Mouse (Mus musculus) T-cell, adult 2 months (primary cell): ENCODE results near the gene Arsj.

ENCODE experiments used
- DNase-seq: peaks from one replicate; pipeline ENCODE4 v3.0.0; 2022; ENCODE audit warnings: low spot score

Gene Arsj

DNA sequence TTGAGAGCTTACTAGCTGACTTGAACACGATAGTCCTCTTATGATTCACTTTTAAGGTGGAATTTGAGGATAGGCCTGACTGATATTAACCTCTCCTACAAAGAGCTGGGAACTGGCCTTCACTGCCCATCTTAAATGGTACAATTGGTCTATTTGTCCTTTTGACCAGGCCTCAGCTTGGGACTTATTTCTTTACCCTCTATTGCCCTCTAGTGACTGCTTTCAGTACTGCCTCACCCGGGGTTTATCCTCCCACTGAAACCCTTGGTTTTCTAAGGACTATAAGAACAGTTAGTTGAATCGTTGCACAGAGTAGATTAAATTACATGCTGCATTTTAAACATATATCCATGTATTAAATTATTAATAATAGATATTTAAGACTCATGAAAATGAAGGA lies 39.4 kb downstream of the Arsj start:
- peak; percentile 6 for DNase-seq

DNA sequence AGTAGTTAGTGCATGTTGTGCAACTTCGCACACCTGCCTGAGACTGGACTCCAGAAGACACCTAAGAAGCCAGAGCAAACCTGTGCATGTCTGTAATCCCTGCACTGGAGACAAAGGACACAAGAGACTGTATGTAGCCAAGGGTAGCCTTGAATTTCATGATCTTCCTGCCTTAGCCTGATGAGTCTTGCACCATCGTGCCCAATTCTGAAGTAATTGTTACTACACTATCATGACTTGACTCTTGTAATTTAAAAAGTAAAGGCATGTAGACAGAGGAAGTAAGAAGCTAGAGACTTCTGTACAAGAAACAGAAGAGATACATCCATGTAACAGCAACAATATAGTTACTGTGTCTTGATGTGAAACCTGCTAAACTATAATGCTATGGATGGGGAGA lies 40.7 kb downstream of the Arsj start:
- DNase-seq = no peak

DNA sequence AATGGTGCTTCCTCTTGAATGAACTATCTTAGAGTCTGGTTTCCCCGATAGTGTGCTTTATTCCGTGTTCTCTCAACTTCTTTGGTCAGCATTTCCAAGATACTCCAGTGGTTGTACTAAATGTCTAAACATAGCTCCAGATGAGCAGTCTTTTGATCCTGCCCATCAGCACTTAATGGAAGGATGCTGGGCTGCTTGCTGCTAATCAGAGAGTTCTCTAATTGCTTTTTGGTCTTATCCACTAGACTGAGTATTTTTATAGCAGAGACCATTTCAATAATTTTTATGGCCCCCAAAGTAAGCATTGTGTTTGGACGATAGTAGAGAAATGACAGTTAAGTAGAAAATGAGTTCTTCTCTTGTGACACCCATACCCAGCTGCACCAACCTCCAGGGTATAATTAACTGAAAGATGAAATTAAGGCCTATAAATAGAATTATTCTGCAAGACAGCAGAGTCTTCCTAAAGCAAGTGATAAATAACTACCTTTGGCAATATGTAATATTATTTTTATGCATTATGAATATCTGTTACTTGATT lies 67.1 kb downstream of the Arsj start:
- DNase-seq = no peak

DNA sequence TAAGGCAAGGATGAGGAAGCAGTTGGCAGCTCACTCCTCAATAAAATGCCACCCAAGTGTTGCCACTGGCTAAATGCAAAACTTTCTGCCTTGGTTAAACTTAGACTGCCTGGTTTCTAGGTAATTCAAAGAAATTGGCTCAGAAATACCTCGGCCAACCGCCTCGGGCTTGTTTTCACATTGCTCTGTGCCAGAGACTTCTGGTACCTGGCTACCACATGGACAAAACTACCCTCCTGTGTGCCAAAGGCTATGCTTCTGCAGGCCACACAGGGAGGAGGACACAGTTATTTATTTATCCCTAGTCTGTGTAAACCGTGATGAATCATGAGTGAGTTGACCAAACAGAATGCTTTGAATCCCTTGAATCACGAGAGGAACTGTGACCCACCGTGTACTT lies 75.8 kb downstream of the Arsj start:
- DNase-seq = no peak

DNA sequence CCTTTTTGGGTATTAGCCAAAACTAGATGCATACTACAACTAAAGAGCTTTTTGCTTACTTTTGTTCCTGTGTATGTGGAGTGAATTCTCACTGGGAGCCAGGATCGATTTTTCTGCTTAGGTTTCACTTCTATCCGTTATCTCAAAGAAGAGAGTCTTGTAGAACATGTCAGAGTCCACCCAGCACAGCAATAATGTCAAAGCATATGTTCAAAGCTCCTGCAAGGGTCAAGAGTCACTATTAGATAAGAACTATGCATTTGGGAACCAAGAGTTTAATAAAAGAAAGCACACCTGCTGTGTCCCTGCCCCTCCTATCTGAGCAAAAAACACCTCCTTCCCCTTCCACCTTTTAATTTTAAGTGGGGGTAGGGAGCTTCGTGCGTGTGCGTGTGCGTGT lies 85.6 kb downstream of the Arsj start:
- DNase-seq = no peak

DNA sequence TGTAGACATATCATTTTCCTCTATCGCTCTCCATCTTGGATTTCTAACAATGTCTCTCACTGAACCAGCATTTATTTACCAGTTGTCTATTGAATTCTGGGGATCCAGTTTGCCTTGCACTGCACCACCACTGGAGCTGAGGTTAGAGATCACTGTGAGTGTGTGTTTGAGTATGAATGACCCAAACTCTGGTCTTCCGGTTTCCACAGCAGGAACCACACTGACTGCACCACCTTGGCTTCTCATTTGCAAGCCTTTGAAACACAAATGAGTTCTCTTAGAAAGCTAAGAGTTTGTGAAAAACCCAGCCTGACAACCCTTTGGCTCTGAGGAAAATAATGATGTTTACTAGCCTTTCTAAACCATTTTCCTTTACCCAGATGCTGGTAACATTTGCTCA lies 86.0 kb downstream of the Arsj start:
- no peak for DNase-seq

DNA sequence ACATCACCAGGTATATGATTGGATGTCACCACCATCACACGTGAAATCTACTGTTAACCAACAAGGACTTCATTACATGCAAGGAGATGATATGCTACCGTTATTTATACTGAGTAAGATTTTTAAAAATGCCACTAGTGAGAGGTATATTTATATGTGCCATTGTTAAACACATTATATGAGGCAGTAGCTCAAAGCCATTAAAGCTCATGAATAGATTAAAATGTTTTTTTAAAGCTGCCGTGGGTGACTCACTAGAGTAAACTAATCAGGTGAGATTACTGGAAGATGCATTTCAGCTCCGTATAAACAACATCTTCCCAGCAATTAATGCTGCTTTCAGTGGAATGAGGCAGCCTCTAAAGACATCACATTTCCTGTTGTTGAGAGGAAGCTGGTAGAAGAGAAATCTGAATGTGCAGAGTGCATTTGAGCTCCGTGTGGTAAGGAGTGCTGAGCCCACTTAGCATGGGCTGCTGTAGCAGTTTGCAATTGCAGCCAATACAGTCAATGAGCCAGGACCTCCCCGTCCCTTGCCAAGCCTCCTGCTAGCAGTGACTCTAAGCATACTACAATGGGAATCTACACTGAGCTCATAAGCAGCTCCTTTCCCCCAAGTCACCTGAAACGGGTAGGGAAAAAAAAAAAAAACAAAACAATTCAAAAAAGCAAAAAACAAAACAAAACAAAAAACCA lies 92.5 kb downstream of the Arsj start:
- no peak for DNase-seq

DNA sequence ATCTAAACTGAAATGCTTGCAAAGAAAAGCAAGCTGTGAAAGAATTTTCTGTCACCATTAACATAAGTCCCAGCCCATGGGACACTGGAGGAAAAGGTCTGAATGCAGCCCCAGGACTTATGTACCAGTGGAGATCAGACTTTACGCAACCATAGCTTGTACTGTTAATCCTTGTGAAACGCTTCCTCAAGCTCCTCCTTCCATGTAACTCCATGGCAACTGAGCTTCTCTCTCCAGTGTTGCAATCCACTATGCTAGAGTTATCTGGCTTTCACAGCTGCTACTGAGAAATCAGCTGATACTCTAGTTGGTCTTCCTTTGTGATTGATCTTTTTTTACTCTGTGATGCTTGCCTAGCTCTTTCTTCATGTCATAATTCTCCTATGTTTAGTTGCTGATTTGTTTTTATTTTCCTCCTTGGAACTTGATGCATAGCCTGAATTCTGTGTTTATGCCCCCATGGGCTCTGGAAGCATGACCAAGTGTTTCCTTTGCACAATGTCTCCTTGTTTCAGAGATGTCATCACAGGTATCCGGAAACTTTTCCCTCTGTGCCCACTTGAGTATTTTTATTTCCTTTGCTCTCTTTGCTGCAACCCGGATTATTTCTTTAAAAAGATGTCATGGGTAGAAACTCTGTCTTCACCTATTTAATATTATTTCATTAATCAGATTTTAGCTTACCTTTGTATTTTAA lies 99.8 kb downstream of the Arsj start:
- no peak for DNase-seq

DNA sequence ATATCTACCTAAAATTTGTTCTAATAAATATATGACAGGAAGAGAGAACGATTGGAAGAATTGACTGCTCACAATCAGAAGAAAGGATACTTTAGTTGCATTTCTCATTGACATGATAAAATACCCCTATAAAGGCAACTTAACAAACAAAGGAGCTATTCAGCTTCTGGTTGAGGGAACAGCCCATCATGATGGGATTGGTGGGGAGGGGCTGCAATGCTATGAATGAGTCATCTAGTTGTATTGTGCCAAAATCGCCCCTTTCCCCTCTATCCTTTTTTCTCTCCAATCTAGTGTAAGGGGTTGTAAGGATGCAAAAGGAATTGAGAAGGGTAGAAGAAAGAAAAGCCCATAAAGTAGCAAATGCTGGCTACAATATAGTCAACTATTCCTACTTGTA lies 100.8 kb downstream of the Arsj start:
- DNase-seq = no peak
